Mouse (Mus musculus) liver, embryonic 14.5 days (tissue): Measurements from ENCODE around the gene Kcnq1.

Experiments
- CTCF ChIP-seq: IDR thresholded peaks from 2 replicates; pipeline ENCODE4 v1.5.1; 2016; ENCODE audit warnings: antibody characterized with exemption, low read depth, control low read depth
- EP300 ChIP-seq: IDR thresholded peaks from 2 replicates; pipeline ENCODE4 v1.6.1; 2016; ENCODE audit warnings: antibody characterized with exemption, low read depth

- no peak for TF ChIP-seq CTCF
- no peak for TF ChIP-seq EP300
These were observed 55.9 kb downstream of the Kcnq1 start for GRCm38 (mm10) chr7:143162051-143162450.
